Mouse (Mus musculus): Measurements from ENCODE around the gene Gm10778. TPM values are rescaled to one million over a fixed set of nuclear protein-coding genes. Genes with fewer than 3 reads are reported as not detected.
"Not testable (repeated sequence)": the region's sequence is repeated elsewhere in the genome, so short reads cannot be mapped to it uniquely, and the experiment has no call there.

Gm10778 gene
- 6.6 and 9.2 TPM in 2 replicates for polyA plus RNA-seq (2015; fragmentation: Nextera tagmentation; extraction: Ambion mirVana)

DNA sequence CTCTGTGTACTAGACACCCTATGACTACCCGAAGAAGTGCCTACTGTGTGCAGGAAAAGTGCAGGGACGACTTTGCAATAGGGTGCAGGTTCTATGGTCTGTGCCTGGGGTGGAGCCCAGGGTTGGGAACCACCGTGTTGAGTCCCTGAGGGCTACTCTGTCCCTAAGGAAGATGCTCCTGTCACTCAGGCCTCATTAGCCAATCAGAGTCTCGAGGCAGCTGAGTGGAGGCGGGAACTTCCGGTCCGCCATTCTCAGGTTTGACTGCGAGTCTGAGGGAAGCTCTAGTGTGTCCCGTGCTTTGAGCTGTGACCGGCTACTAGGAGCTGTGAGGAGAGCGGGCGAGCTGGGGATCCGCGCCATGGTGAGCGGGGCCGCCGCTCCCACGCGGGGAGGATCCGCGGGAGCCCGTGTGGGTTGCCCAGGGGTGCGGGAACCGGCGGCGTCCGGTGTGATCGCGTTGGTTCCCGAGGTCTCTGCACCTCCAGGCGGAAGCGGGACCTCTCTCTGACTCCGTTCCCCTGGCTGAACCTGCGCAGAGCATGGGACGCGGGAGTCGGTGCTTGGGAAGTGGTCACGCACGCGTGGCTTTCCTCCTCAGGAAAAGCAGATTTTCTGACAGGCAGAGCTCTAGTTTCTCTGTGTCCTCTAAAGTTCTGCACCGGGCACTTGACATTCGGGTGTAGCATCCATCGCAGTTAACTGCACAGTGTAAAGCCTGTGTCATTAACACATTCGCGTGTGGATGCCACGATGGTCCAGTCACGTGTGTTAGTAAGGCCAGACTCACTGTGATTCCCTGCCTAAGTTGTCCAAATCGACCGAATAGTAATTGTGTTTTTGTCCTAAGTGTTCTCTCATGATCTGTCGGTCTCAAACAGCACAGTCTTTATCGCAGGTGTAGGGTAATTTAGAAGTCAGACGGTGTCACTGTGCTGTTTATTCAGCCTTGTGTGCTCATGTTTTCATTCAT, at the start of gene Gm10778:
Gm10778 (plus strand) TSS at position 257 of the 973 bp plus-strand sequence.
- peaks cover 12% of the 10 kb centered on the region for H3K4me1 ChIP-seq (replicated peaks)
- 3% methylated on average over 37 of the region's 52 CpGs for WGBS

DNA sequence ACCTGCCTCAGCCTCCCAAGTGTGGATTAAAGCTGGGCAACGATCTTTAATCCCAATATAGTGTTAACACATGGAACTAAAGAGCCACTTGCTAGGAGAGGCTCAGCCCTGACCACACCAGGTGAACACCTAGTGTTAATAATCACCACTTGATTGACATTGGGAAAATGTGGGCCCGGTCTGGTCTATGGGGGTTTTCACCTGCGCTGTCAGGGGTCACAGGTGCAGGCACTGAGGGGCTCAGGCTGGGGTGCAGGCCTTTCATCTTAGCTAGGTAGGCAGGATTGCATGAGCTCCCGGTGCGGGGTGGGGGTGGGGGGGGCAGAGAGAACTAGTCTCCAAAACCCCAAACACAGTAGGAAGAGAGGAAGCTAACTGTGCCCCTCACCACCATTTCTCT, 49.2 kb upstream of the Gm10778 start:
- peaks cover 62% of the 10 kb centered on the region for H3K4me1 ChIP-seq (replicated peaks)

More for the DNA sequence above, at the start of gene Gm10778:
- Histone ChIP-seq H3K27ac (replicated peaks) (peak within 1 kb of the TSS; percentile 86), H3K9ac (peak within 1 kb of the TSS; percentile 75), H3K4me3 (peak within 1 kb of the TSS; percentile 50), H3K9me3 (peaks cover 26% of the 10 kb centered on the region), H3K4me2 (peak within 1 kb of the TSS; percentile 64), H3K36me3 (peaks cover 39% of the 10 kb centered on the region)
- peak; percentile 95 for ATAC-seq (ENCODE audit: low read depth)
- not testable (repeated sequence) for H3K27me3 ChIP-seq

DNA sequence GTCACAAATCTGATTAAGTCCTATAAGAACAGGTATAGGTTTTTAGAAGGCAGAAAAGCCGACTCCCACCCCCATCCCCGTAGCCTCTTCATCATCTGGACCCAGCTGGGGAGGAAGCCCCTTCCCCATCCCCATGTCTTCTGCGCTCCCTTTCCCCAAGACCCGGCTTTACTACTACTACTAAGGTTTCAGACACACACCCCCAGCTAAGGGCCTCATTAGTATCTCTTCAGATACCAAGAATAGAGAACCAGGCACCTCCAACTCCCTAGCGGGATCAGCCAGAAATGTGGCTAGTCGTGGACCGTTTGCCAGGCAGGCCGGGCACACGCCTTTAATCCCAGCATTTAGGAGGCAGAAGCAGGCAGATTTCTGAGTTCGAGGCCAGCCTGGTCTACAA, 48.8 kb upstream of the Gm10778 start:
- H3K27me3 ChIP-seq, result peaks cover 43% of the 10 kb centered on the region
- H3K4me1 ChIP-seq (replicated peaks), result peaks cover 63% of the 10 kb centered on the region
- no peak for ATAC-seq (ENCODE audit: low read depth)
- no peaks in the 10 kb centered on the region for H3K36me3 ChIP-seq
- H3K4me2 ChIP-seq, result no peak overlapping the region
- H3K27ac ChIP-seq (replicated peaks), result no peak overlapping the region
- H3K9ac ChIP-seq, result no peak overlapping the region
- 47% methylated on average over 10 of the region's 10 CpGs for WGBS
- no peaks in the 10 kb centered on the region for H3K9me3 ChIP-seq
- no peak overlapping the region for H3K4me3 ChIP-seq

More for the DNA sequence above, 49.2 kb upstream of the Gm10778 start:
- no peak overlapping the region for H3K4me2 ChIP-seq
- no peak for ATAC-seq (ENCODE audit: low read depth)
- H3K27me3 ChIP-seq, result peaks cover 47% of the 10 kb centered on the region
- H3K9ac ChIP-seq, result no peak overlapping the region
- H3K27ac ChIP-seq (replicated peaks), result no peak overlapping the region
- 83% methylated on average over 5 of the region's 5 CpGs for WGBS
- H3K4me3 ChIP-seq, result no peak overlapping the region
- H3K9me3 ChIP-seq, result no peaks in the 10 kb centered on the region
- H3K36me3 ChIP-seq, result no peaks in the 10 kb centered on the region

DNA sequence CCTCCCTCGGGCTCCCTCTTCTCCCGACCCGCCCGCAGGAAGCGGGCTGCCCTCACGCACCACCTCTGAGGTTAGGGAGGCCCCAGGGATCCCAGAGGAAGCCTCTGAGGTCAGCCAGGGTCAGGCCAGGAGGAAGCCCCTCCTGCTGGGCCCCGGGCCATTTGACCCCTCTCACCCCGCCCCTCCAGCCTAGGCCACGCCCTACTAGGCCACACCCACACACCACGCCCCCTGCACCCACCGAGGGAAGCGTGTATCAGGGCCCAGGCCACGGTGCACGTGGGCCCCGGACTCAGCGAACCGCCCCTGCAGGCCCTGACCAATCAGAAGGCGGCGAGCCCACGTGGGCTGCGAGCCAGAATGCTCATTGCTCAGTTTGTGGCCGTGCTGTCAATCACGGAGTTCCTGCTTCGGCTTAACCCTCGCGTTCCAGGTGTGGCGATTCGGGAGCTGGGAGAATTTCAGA, 48.1 kb upstream of the Gm10778 start, which contains the start of gene Tle6:
Tle6 (minus strand) TSS at position 336 of the 466 bp plus-strand sequence.
- peak; percentile 72 for ATAC-seq (ENCODE audit: low read depth)
- H3K27me3 ChIP-seq, result peaks cover 36% of the 10 kb centered on the region
- under 1% methylated on average over 28 of the region's 28 CpGs for WGBS

DNA sequence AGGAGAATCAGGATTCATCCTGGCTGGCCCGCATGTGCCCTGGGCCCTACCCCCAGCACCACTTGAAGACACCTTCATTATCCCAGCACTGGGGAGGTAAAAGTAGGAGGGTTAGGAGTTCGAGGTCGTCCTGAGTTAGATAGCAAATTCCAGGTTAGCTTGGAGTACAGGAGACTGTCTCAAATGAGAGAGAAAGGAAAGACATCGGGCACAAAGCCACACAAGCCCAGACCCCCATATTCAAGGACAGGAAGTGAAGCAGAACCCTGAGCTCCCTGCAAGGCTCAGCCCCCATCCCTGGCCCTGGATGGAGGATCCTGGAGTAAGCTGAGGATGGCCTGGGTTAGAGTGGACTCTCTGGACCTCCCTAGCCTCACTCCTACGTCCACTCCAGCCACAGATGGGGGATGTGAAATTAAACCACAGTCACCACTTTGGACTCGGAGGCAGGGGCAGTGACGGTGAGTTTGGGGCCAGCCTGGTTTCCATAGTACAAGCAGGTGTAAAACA, 47.4 kb upstream of the Gm10778 start:
- H3K9ac ChIP-seq, result peak overlapping the region; percentile 27; the same call in 1 of the 2 replicates
- H3K27me3 ChIP-seq, result peaks cover 31% of the 10 kb centered on the region
- H3K9me3 ChIP-seq, result no peaks in the 10 kb centered on the region
- H3K36me3 ChIP-seq, result no peaks in the 10 kb centered on the region
- H3K4me3 ChIP-seq, result no peak overlapping the region
- H3K4me1 ChIP-seq (replicated peaks), result peaks cover 56% of the 10 kb centered on the region
- WGBS, result 18% methylated on average over 7 of the region's 7 CpGs
- H3K27ac ChIP-seq (replicated peaks), result no peak overlapping the region
- ATAC-seq (ENCODE audit: low read depth), result no peak
- peak overlapping the region; percentile 51 for H3K4me2 ChIP-seq

More for the DNA sequence above, 48.1 kb upstream of the Gm10778 start, which contains the start of gene Tle6:
- Histone ChIP-seq H3K27ac (replicated peaks) (no peak within 1 kb of the TSS), H3K4me3 (peak within 1 kb of the TSS; percentile 18; the same call in 1 of the 2 replicates), H3K9ac (peak within 1 kb of the TSS; percentile 27; the same call in 1 of the 2 replicates), H3K9me3 (no peaks in the 10 kb centered on the region), H3K36me3 (no peaks in the 10 kb centered on the region), H3K4me2 (peak within 1 kb of the TSS; percentile 51), H3K4me1 (replicated peaks) (peaks cover 62% of the 10 kb centered on the region)

DNA sequence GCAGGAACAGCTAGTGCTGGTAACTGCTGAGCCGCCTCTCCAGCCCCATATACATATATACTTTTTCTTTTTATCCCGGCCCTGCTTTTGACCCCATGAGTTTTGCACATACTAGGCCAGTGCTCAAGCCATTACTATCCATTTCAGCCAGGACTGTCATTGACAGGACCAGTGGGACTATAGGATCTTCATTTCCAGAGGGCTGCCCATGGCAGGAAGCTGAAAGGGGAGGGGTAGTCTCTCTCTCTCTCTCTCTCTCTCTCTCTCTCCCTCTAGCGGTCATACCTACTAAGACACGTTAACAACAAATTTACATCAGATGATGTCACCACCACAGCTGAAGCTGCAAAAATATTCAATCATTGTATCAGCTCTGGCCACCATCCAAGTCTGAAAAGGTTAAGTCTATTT, 46.1 kb upstream of the Gm10778 start:
- Histone ChIP-seq H3K4me3 (no peak overlapping the region), H3K4me1 (replicated peaks) (peaks cover 52% of the 10 kb centered on the region), H3K27ac (replicated peaks) (peak overlapping the region; percentile 42; the same call in 1 of the 2 replicates), H3K9me3 (no peaks in the 10 kb centered on the region), H3K36me3 (no peaks in the 10 kb centered on the region), H3K27me3 (peaks cover 30% of the 10 kb centered on the region), H3K9ac (no peak overlapping the region), H3K4me2 (no peak overlapping the region)
- no peak for ATAC-seq (ENCODE audit: low read depth)
- WGBS, result 14% methylated on average over 4 of the region's 4 CpGs

DNA sequence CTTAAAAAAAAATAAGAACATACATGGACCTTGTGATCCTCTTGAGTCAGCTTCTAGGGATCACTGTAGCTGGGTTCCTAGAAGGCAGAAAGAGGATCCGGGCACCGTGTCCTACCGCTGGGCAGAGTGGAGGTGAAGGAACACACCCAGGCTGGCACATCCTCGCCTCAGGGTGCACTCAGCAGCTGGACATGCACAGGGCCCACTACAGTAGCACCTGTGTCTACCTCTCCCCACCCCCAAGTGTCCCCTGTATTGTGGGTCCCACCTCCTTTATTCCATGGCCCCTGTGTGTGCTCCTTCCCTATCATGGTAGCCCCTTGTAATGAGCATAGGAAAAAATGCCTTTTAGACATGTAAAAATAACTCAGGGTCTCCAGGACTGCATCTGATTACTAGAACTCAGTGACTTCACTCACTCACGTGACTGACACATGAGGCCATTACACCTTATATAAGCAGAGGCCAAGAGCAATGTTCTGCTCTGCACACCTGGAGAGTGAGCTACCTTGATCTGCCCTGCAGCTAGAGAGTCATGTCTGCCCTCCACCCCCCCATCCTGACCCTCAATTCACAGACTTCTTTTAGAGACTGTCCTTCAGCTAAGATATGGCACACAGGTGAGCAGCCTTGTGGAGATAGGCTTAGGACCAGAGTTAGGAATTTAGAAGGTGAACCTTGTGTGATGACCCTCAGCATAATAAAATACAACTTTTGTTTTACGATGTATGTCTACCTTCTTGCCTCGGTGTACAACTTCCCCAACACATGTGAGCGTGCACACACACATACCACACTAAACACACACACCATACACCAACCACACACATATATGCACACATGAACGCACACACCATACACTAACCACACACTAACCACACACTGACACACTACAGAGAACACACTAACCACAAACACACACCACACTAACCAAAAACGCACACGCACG, 44.6 kb upstream of the Gm10778 start:
- no peak overlapping the region; the same call in 1 of the 2 replicates for H3K27ac ChIP-seq (replicated peaks)

DNA sequence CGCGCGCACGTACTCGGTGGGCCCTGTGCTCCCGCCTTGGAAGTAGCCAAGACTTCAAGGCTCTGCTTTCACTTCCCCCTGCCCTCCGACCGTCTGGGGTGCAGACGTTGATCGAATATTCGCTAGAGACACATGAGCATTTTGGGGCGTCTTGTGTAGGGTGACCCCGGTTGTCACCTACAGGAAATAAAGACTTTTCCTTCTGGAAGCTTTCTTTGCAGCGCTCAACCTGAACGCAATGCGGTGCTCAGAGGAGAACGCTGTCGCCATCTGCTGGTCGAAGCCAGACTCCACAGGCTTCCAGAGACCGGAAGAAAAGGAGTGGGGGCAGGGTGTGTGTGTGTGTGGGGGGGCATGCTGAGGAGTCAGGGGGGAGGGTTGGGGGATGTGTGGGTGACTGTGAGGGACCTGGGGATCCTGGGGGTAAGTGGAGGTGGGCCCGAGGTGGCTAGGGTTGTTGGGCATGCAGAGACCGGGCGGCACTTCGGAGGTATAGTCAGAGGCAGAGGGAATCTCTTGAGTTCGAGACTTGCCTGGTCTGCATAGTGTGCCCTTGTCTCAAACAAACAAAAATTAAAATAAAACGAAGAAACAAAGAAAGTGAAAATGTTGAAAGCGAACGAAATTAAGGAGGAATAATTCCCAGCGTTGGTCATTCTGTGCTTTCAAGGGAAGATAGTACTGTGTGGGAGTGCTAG, 43.7 kb upstream of the Gm10778 start:
- peaks cover 8% of the 10 kb centered on the region; the same call in 1 of the 2 replicates for H3K27me3 ChIP-seq
- peak overlapping the region; percentile 36 for H3K4me3 ChIP-seq
- WGBS, result 20% methylated on average over 29 of the region's 29 CpGs
- 0 out of 2 replicates have a peak, but pooled peaks cover 3% of the 10 kb centered on the region for H3K36me3 ChIP-seq
- H3K9ac ChIP-seq, result peak overlapping the region; percentile 62
- H3K27ac ChIP-seq (replicated peaks), result peak overlapping the region; percentile 91
- H3K4me2 ChIP-seq, result peak overlapping the region; percentile 59
- H3K9me3 ChIP-seq, result no peaks in the 10 kb centered on the region
- peaks cover 47% of the 10 kb centered on the region for H3K4me1 ChIP-seq (replicated peaks)
- ATAC-seq (ENCODE audit: low read depth), result peak; percentile 15

More for the DNA sequence above, 44.6 kb upstream of the Gm10778 start:
- Histone ChIP-seq H3K36me3 (0 out of 2 replicates have a peak, but pooled peaks cover 1% of the 10 kb centered on the region), H3K4me1 (replicated peaks) (peaks cover 47% of the 10 kb centered on the region), H3K4me3 (no peak overlapping the region), H3K9me3 (no peaks in the 10 kb centered on the region), H3K27me3 (peaks cover 16% of the 10 kb centered on the region), H3K9ac (peak overlapping the region; percentile 47), H3K4me2 (peak overlapping the region; percentile 59; the same call in 1 of the 2 replicates)
- WGBS, result 82% methylated on average over 12 of the region's 12 CpGs
- peak; percentile 2; the same call in 1 of the 2 replicates for ATAC-seq (ENCODE audit: low read depth)

DNA sequence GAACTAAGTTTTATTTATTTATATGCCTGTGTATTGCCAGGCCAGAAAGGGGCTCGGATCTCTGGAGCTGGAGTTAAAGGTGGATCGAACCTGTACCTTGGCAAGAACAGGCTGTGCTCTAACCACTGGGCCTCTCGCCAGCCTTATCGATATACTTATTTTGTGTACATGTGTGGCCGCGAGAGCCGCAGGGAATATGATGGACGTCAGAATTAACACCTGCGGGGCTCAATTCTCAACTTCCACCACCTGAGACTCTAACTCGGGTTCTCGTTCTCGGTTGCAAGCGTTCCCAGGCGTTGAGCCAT, 43.2 kb upstream of the Gm10778 start:
- peak overlapping the region; percentile 59 for H3K4me2 ChIP-seq
- H3K36me3 ChIP-seq, result 0 out of 2 replicates have a peak, but pooled peaks cover 3% of the 10 kb centered on the region
- peak overlapping the region; percentile 62 for H3K9ac ChIP-seq
- H3K9me3 ChIP-seq, result no peaks in the 10 kb centered on the region
- H3K27ac ChIP-seq (replicated peaks), result peak overlapping the region; percentile 91
- peaks cover 45% of the 10 kb centered on the region for H3K4me1 ChIP-seq (replicated peaks)
- 5% methylated on average over 14 of the region's 14 CpGs for WGBS
- ATAC-seq (ENCODE audit: low read depth), result peak; percentile 25
- peaks cover 6% of the 10 kb centered on the region; the same call in 1 of the 2 replicates for H3K27me3 ChIP-seq
- peak overlapping the region; percentile 36 for H3K4me3 ChIP-seq

DNA sequence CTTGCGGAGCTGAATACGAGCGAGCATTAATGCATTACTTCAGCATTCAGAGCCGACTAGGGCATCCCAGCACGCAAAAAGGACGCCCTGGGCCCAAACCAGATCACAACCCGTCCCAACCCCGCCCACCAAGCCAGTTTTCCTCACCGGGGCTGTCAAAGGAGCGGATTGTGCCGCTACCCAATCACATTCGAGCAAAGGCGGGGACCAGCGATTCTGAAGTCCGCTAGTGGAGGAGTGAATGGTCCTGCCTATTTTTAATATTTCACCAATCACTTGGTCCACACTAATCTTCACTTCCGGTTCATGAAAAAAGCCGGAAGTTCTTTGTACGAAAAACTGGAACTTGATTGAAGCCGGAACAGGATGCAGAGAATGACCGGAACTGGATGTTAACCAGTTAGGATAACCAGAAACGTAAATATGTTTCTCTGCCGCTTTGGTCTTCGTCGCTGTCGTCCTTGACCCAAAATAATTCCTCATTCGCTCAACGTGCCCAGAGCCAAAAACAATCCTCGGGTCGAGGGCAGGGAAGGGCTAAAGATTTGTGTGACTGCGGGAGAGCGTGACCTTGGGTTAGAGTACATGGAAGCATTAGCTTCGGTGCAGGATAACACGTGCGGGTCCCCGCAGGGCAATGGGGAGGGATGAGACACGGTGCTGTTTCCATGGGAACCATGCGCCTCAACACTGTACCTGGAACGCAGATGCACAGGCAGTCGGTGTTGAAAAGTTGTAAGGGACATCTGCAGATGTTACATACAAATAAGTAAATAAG, 42.7 kb upstream of the Gm10778 start, which contains the start of gene BC025920:
BC025920 (plus strand) TSS at position 297 of the 778 bp plus-strand sequence.
- Histone ChIP-seq H3K4me1 (replicated peaks) (peaks cover 40% of the 10 kb centered on the region), H3K9ac (peak within 1 kb of the TSS; percentile 70), H3K27ac (replicated peaks) (peak within 1 kb of the TSS; percentile 91), H3K9me3 (no peaks in the 10 kb centered on the region), H3K27me3 (peaks cover 6% of the 10 kb centered on the region; the same call in 1 of the 2 replicates), H3K36me3 (0 out of 2 replicates have a peak, but pooled peaks cover 3% of the 10 kb centered on the region), H3K4me2 (peak within 1 kb of the TSS; percentile 76), H3K4me3 (peak within 1 kb of the TSS; percentile 51)
- peak; percentile 85 for ATAC-seq (ENCODE audit: low read depth)
- under 1% methylated on average over 39 of the region's 39 CpGs for WGBS

All from neural tube, embryonic 13.5 days (tissue).